Mouse (Mus musculus): ENCODE measurements around the gene Nlrc5. TPM values are rescaled to one million over a fixed set of nuclear protein-coding genes. Genes with fewer than 3 reads are reported as not detected.
A peak's percentile ranks its signal among the peaks of the same experiment; 100 is the strongest.
"Not testable (repeated sequence)": the region's sequence is repeated elsewhere in the genome, so short reads cannot be mapped to it uniquely, and the experiment has no call there.

The Nlrc5 gene
- polyA plus RNA-seq (2015; fragmentation: Nextera tagmentation; extraction: Ambion mirVana), result 5.0 and 6.2 TPM in 2 replicates

GRCm38 (mm10) chr8:94433981-94434466 is at the start of gene Nlrc5:
Nlrc5 (plus strand) TSS chr8:94434356.
- DNase-seq (ENCODE audit: low spot score), result peak; percentile 88

- no peak for DNase-seq (ENCODE audit: low spot score)
Observed at GRCm38 (mm10) chr8:94385506-94386213, 48.5 kb upstream of the Nlrc5 start.

DNA sequence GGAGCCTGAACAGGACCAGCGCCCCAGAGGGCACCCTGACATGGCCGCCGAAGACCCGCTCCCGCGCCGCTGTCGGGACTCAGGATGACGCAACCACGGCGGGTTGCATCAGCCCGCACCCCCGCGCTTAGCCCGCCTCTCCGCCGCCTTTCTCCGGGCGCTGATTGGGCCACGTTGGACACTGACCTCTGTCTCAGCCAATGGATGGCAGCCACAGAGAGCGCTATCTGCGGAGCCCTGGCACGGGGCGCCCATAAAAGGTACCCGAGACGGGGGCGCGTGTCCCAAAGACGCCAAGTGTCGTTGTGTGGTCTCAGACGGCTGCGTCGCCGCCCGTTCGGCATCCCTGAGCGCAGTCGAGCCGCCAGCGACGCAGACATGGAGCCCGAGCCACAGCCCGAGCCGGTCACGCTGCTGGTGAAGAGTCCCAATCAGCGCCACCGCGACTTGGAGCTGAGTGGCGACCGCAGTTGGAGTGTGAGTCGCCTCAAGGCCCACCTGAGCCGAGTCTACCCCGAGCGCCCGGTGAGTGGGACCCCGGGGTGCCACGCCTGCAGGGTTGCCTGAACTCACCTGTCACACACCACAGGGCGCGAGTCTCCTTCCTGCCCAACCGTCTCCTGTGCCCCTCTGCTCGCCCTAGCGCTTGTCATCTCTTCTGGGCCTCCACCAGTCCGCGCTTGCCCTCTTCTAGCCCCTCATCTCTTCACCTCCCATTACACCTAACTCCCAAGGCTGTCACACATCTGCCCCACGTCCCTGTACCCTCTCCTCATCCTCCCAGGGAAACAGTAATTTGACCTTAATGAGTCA is 47.7 kb upstream of the Nlrc5 start, which contains the start of gene Herpud1:
Gene Herpud1 (plus strand): TSS at position 225 of the 813 bp plus-strand sequence.
- peak; percentile 96 for DNase-seq (ENCODE audit: low spot score)

DNA sequence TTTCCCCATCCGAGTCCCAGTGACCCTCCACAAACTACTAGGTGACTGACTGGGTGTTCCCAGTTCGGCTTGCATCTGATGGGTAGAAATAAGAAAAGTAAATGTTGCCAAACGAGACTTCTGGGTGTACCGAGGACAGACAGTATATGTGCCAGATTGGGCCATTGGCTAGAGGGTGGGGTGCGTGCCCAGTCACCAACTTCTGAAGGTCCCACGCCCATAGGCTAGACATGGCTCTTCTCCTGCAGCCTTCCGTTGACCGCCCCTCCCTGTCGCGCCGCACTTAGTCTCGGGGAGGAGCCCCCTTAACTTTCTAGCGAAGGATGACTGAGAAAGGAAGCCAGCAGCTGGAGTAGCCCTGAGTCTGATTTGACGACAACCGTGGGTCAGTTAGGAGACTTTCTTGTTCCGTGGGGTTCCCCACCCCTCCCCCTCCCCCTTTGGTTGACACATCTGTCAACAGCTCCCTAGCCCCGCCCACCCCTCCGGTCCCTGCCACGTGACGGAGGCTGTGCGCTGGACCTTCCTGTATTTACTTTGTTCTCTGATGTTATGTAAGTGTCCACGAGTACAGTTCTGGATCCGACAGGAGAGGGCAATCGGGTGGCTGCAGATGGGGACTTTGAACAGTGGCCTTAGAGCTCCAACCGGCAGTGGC is 47.0 kb upstream of the Nlrc5 start:
- DNase-seq (ENCODE audit: low spot score), result peak; percentile 75

GRCm38 (mm10) chr8:94387785-94388184 is 46.4 kb upstream of the Nlrc5 start:
- no peak for DNase-seq (ENCODE audit: low spot score)

GRCm38 (mm10) chr8:94389531-94389930 is 44.6 kb upstream of the Nlrc5 start:
- DNase-seq (ENCODE audit: low spot score), result no peak

GRCm38 (mm10) chr8:94390429-94390828 is 43.7 kb upstream of the Nlrc5 start:
- DNase-seq (ENCODE audit: low spot score), result no peak

GRCm38 (mm10) chr8:94390910-94391309 is 43.2 kb upstream of the Nlrc5 start:
- DNase-seq (ENCODE audit: low spot score), result no peak

DNA sequence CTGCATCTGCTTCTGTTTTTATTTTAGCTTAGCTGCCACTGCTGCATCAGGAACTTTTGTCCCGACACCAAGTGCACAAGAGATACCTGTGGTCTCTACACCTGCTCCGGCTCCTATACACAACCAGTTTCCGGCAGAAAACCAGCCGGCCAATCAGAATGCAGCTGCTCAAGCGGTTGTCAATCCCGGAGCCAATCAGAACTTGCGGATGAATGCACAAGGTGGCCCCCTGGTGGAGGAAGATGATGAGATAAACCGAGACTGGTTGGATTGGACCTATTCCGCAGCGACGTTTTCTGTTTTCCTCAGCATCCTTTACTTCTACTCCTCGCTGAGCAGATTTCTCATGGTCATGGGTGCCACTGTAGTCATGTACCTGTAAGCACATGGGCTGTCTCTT is 42.0 kb upstream of the Nlrc5 start:
- peak; percentile 36 for DNase-seq (ENCODE audit: low spot score)

- no peak for DNase-seq (ENCODE audit: low spot score)
Observed at GRCm38 (mm10) chr8:94392648-94393047, 41.5 kb upstream of the Nlrc5 start.

- DNase-seq (ENCODE audit: low spot score), result no peak
Observed at GRCm38 (mm10) chr8:94395851-94396540, 38.2 kb upstream of the Nlrc5 start.

GRCm38 (mm10) chr8:94396964-94397657 is 37.0 kb upstream of the Nlrc5 start:
- DNase-seq (ENCODE audit: low spot score), result peak; percentile 48

GRCm38 (mm10) chr8:94398587-94398986 is 35.6 kb upstream of the Nlrc5 start:
- DNase-seq (ENCODE audit: low spot score), result peak; percentile 76

DNA sequence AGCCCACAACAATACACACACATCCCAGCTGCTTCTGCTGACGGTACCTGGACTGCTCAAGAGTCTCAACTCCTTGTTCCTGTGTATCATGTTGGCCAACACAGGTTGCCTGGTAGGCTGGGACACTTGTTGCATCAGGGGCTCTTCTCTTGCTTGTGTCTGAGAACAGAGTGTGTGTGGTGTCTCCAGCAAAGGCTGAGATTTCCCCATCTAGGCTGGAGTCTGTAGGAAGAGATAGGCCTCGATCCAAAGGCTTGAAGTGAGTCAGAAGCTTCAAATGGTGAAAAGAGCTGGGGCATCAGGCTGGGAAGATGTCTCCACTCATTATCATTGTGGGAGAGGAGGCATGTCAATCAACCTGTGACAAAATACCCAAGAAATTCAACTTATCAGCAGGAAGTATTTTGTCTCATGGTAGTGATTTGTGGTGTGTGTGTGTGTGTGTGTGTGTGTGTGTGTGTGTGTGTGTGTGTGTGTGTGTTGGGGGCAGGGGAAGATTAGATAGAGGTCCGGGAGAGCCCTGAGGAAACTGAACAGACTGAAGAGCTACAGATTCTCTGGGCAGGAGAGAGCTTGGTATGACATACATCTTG is 34.7 kb upstream of the Nlrc5 start:
- no peak for DNase-seq (ENCODE audit: low spot score)

DNA sequence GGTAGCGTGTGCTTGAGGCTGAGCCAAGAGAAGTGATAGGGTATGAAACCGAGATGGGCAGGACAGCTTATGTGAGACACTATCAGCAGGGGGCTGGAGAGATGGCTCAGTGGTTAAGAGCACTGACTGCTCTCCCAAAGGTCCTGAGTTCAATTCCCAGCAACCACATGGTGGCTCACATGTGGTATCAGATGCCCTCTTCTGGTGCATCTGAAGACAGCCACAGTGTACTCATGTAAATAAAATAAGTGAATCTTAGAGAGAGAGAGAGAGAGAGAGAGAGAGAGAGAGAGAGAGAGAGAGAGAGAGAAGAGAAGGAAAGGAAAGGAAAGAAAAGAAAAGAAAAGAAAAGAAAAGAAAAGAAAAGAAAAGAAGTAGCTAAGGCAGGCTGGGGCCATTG is 34.2 kb upstream of the Nlrc5 start:
- DNase-seq (ENCODE audit: low spot score), result not testable (repeated sequence)

DNA sequence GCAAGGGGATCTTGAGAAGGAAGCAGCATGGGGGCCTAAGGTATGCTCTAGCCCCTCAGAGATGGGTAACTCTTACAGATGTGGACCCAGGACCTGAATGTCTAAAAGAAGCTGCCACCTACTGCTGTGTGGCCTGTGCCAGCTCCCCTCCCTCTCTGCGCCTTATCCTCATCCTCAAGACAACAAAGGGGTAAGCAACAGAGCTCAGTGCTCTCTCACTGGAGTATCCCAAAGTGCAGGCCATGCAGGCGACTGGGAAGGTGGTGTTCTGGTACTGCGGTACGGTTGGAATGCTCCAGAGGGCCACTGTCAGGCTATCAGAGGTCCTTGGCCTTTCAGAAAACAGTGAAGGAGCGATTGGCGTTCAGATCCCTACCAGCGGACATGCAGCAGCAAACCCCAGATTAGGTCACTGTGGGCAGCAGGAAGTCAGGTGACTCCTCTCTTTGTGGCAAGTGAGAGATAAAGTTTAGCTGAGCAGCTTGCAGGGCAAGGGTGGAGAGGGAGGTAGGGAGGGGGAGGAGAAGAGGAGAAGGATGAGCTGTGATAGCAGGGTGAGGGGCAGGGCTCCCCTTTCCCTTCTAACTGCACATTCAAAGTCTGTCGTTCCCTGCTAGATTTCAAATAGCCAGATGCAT is 25.6 kb upstream of the Nlrc5 start:
- no peak for DNase-seq (ENCODE audit: low spot score)

- DNase-seq (ENCODE audit: low spot score), result no peak
Observed at GRCm38 (mm10) chr8:94409523-94409922, 24.6 kb upstream of the Nlrc5 start.

- no peak for DNase-seq (ENCODE audit: low spot score)
Observed at GRCm38 (mm10) chr8:94412518-94412917, 21.6 kb upstream of the Nlrc5 start.

DNA sequence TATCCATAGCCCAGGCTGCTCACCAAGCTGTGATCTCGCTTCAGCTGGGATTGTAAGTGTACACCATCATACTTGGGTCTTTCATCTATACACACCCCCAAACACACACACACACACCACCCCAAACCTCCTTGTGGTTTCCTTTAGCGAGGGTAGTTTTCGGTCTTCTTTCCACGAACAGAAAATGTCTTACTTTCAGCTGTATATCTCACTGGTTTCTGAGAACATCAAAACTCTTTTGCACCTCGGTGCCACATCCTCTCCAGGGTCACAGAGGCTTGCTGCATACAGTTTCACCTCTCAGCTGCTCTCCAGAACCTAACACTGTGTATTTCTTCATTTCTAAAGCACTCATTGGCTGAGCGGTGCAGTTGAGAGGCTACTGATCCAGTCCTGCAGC is 20.6 kb upstream of the Nlrc5 start:
- DNase-seq (ENCODE audit: low spot score), result peak; percentile 87

DNA sequence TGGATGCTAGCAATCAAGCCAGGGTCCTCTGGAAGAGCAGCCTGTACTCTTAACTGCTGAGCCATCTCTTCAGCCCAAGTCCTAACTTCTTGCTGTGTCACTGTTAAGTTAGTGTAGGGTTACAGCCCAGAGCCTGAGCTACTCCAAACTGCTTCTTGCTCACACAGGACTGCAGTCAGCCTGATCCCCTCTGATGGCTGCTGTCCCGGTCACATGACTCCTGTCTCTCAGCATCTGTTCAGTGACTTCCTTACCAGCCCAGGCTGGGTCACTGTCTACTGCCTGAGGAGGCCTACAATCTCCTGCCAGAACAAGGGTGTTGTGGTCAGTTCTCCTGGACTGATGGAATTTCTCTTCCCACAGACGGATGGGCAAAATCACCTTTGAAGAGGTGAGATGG is 18.9 kb upstream of the Nlrc5 start:
- DNase-seq (ENCODE audit: low spot score), result peak; percentile 27
